Mouse (Mus musculus): ENCODE measurements around the gene Ddx18. TPM values are rescaled to one million over a fixed set of nuclear protein-coding genes. Genes with fewer than 3 reads are reported as not detected.

The Ddx18 gene
- total and polyA plus RNA-seq, 3 experiments = 62.8 to 198 (median 69.7) TPM

DNA sequence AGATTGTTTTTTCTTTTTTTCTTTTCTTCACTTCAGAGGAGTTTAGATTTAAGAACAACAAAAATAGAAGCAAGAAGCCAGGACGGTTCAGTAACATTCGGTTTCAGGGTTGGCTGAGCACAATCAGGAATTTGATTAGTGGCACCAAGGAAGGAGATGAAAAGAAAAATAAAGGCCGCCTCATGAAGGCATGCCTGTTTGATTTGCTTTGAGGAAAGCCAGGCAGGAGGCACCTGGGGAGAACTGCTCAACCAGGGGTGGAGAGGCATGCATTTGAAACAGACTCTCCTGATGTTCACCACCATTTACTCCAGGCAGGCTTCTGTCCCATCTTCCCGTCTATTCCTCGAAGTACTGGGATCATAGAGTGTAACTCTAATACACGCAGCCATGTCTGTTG, 34.1 kb upstream of the Ddx18 start:
- DNase-seq (ENCODE audit: extremely low read depth) = no peak
- no peak overlapping the region for H3K4me3 ChIP-seq (replicated peaks in 1 of 3; ENCODE audit: low read depth in 2 of 3, low read length in 2 of 3, poor library complexity in 1 of 3)
- in situ Hi-C loops (cut with MboI; ENCODE audit: low pct_ligation_motif_present, low pct_unique_long_range_greater_than_20kb, low sequenced_read_pairs) (no loop called here), dilution Hi-C loops (cut with MboI; ENCODE audit: extremely low pct_ligation_motif_present, extremely low pct_unique_long_range_greater_than_20kb, low sequenced_read_pairs) (no loop called here)
- H3K9me3 ChIP-seq (replicated peaks; ENCODE audit: low read length) = no peaks in the 10 kb centered on the region
- no peaks in the 10 kb centered on the region for H3K4me1 ChIP-seq (ENCODE audit: control insufficient read depth in 1 of 2, insufficient read depth in 2 of 2)
- no peak overlapping the region for H3K9ac ChIP-seq (ENCODE audit: insufficient read depth, low read depth)
- H3K4me2 ChIP-seq (ENCODE audit: insufficient read depth, low read depth, poor library complexity, severe bottlenecking) = no peak overlapping the region
- peaks cover 75% of the 10 kb centered on the region for H3K27me3 ChIP-seq (replicated peaks)
- TF ChIP-seq RCOR1 (conservative IDR thresholded peaks at IDR 0.05; ENCODE audit: low read depth, low read length) = no peak
- H3K27ac ChIP-seq (ENCODE audit: insufficient read depth, low read depth) = no peak overlapping the region
- H3K79me2 ChIP-seq (replicated peaks; ENCODE audit: control insufficient read depth, extremely low read depth, insufficient read depth, poor library complexity, severe bottlenecking) = no peaks in the 10 kb centered on the region
- H3K36me3 ChIP-seq (replicated peaks in 1 of 2; ENCODE audit: control insufficient read depth in 1 of 2, insufficient read depth in 1 of 2, low read length in 1 of 2) = no peaks in the 10 kb centered on the region

DNA sequence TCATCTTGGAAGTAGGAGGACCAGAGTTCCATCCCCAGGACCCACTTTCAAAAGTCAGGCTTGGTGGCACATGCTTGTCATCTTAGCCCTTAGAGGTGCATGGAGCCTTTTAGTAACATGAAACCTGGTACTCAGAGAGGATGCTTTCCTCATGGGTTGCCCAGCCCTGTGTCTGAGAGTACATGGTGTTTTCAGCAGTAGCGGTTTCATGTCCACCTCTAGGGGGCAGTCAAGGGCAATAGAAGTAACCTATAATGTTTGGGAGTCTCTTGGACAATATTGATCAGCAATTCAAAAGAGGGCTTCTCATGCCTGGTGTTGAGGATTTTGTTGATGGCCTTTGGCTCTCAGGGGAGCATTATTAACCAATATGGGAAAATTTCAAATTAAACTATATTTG, 33.3 kb upstream of the Ddx18 start:
- H3K4me3 ChIP-seq (replicated peaks in 1 of 3; ENCODE audit: low read depth in 2 of 3, low read length in 2 of 3, poor library complexity in 1 of 3) = no peak overlapping the region
- H3K4me1 ChIP-seq (ENCODE audit: control insufficient read depth in 1 of 2, insufficient read depth in 2 of 2) = no peaks in the 10 kb centered on the region
- in situ Hi-C loops (cut with MboI; ENCODE audit: low pct_ligation_motif_present, low pct_unique_long_range_greater_than_20kb, low sequenced_read_pairs) (no loop called here), dilution Hi-C loops (cut with MboI; ENCODE audit: extremely low pct_ligation_motif_present, extremely low pct_unique_long_range_greater_than_20kb, low sequenced_read_pairs) (no loop called here)
- H3K9me3 ChIP-seq (replicated peaks; ENCODE audit: low read length) = no peaks in the 10 kb centered on the region
- no peak overlapping the region for H3K4me2 ChIP-seq (ENCODE audit: insufficient read depth, low read depth, poor library complexity, severe bottlenecking)
- no peak overlapping the region for H3K9ac ChIP-seq (ENCODE audit: insufficient read depth, low read depth)
- no peaks in the 10 kb centered on the region for H3K36me3 ChIP-seq (replicated peaks in 1 of 2; ENCODE audit: control insufficient read depth in 1 of 2, insufficient read depth in 1 of 2, low read length in 1 of 2)
- DNase-seq (ENCODE audit: extremely low read depth) = peak; percentile 65
- H3K27me3 ChIP-seq (replicated peaks) = peaks cover 78% of the 10 kb centered on the region
- TF ChIP-seq KAT2A (IDR thresholded peaks at IDR 0.05; ENCODE audit: insufficient replicate concordance, low read length) = no peak
- TF ChIP-seq GABPA (IDR thresholded peaks at IDR 0.05; ENCODE audit: insufficient replicate concordance, low read depth, low read length) = no peak
- no peak for TF ChIP-seq TCF12 (IDR thresholded peaks at IDR 0.05; ENCODE audit: low read depth, low read length)
- 0 out of 2 replicates have a peak, but pooled peaks have one; percentile 19 for TF ChIP-seq ZNF384 (IDR thresholded peaks at IDR 0.05; ENCODE audit: low read depth, low read length)
- TF ChIP-seq JUND (conservative IDR thresholded peaks at IDR 0.05; ENCODE audit: low read depth, low read length) = no peak
- no peak for TF ChIP-seq ZMIZ1 (IDR thresholded peaks at IDR 0.05; ENCODE audit: low read depth, low read length)
- no peak for TF ChIP-seq ZC3H11A (IDR thresholded peaks at IDR 0.05; ENCODE audit: low read depth, low read length)
- no peak for TF ChIP-seq MEF2A (IDR thresholded peaks at IDR 0.05; ENCODE audit: borderline replicate concordance, low read depth, low read length)
- no peak for TF ChIP-seq POLR2AphosphoS2 (IDR thresholded peaks at IDR 0.05; ENCODE audit: low read depth, low read length)
- peak; percentile 39; the same call in 1 of the 2 replicates for TF ChIP-seq SMC3 (IDR thresholded peaks at IDR 0.05; ENCODE audit: low read depth, low read length)
- TF ChIP-seq RAD21 (IDR thresholded peaks at IDR 0.05; ENCODE audit: low read depth, low read length) = peak; percentile 70
- TF ChIP-seq ZKSCAN1 (IDR thresholded peaks at IDR 0.05; ENCODE audit: borderline replicate concordance, low read depth, low read length) = no peak
- no peak for TF ChIP-seq NELFE (IDR thresholded peaks at IDR 0.05; ENCODE audit: low read depth, low read length)
- no peak for TF ChIP-seq USF1 (IDR thresholded peaks at IDR 0.05; ENCODE audit: low read depth, low read length)
- TF ChIP-seq CTCF (conservative IDR thresholded peaks at IDR 0.05 in 1 of 2, IDR thresholded peaks at IDR 0.05 in 1 of 2; ENCODE audit: low read depth in 2 of 2, low read length in 2 of 2) = peak; percentile 61 to 70
- no peak for TF ChIP-seq HCFC1 (IDR thresholded peaks at IDR 0.05; ENCODE audit: low read depth, low read length)
- TF ChIP-seq E2F4 (IDR thresholded peaks at IDR 0.05; ENCODE audit: insufficient replicate concordance, low read depth, low read length) = no peak
- TF ChIP-seq NRF1 (IDR thresholded peaks at IDR 0.05; ENCODE audit: low read depth, low read length) = no peak
- no peaks in the 10 kb centered on the region for H3K79me2 ChIP-seq (replicated peaks; ENCODE audit: control insufficient read depth, extremely low read depth, insufficient read depth, poor library complexity, severe bottlenecking)
- no peak overlapping the region for H3K27ac ChIP-seq (ENCODE audit: insufficient read depth, low read depth)

All from CH12.LX (cell line).